Mouse (Mus musculus): ENCODE data around the gene Rinl. TPM values are rescaled to one million over a fixed set of nuclear protein-coding genes. Genes with fewer than 3 reads are reported as not detected.

Gene Rinl
- polyA plus RNA-seq (2012; rRNA removed) = 4.4 and 7.1 TPM in 2 replicates

DNA sequence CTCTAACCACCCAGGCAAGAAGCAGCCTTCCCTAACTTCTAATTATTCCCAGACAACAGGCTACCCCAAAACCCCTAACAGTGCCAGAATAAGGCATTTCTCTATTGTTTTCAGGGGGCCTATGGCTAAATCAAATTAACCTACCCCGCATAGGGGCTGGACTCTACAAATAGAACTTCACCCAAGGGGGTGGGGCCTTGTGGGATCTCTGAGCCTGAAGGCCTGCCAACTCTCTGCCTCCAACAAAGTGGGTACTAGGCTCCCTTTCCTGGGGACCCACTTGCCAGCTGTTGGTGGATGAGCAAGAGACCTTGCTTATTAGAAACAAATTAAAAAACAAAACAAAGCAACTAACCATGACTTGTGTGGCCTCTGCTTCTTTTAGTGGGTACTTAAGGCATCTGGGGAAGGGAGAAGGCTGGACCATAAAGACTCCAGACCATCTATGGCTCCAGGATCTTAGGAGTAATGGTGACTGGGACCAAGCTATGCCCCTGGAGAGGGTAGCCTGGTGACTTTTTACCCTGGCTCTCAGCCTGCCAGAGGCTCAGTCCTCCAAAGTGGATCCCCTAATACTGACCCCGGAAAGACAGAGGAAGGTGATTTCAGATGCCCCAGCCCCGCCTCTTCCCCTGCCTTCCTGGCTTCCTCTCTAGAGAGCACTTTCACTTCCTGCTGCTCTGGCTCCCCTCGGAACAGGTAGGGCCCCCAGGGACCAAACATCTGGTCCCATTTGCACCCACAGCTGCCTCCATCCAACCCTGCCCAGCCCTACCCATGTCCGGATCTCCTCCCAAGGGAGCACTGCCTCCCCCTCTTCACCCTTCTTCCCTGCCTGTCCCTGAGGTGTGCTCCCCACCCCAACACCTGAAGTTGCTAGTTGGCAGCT lies at the start of gene Rinl:
Rinl (plus strand) TSS at position 663 of the 889 bp plus-strand sequence.
- Histone ChIP-seq H3K27me3 (ENCODE audit: control insufficient read depth, insufficient read depth, low read length) (no peaks in the 10 kb centered on the region), H3K4me3 (ENCODE audit: low read depth, low read length) (peak within 1 kb of the TSS; percentile 51), H3K4me1 (ENCODE audit: control insufficient read depth, insufficient read depth, insufficient read length, low read length) (peaks cover 5% of the 10 kb centered on the region), H3K36me3 (ENCODE audit: control insufficient read depth, insufficient read depth, low read length) (peaks cover 7% of the 10 kb centered on the region; the same call in 1 of the 2 replicates), H3K27ac (ENCODE audit: insufficient read depth, low read depth, low read length) (peak within 1 kb of the TSS; percentile 56)
- WGBS = 49% methylated on average over 5 of the region's 5 CpGs
- TF ChIP-seq POLR2A (IDR thresholded peaks at IDR 0.05; ENCODE audit: low read depth, low read length) = no peak
- no peak for TF ChIP-seq CTCF (IDR thresholded peaks at IDR 0.05; ENCODE audit: extremely low read depth, insufficient read length, insufficient replicate concordance, low read depth, low read length)

DNA sequence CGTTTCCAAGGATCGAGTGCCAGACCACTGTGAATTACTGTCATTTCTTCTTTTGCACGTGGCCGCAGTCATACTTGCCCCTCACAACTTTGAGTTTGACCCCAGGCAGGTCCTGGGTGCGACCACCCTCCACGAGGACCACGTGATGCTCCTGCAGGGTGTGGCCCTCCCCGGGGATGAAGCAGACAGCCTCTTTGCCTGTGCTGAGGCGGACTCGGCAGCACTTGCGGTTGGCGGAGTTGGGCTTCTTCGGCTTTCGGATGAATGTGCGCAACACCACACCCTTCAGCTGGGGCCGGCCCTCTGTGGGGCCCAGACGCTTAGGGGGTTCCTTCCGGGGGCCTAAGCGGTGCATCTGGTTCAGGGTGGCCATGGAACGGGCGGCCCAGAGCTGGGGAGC lies 48.9 kb upstream of the Rinl start:
- Histone ChIP-seq H3K27ac (ENCODE audit: insufficient read depth, low read depth, low read length) (no peak overlapping the region), H3K4me3 (ENCODE audit: low read depth, low read length) (no peak overlapping the region), H3K27me3 (ENCODE audit: control insufficient read depth, insufficient read depth, low read length) (no peaks in the 10 kb centered on the region), H3K36me3 (ENCODE audit: control insufficient read depth, insufficient read depth, low read length) (no peaks in the 10 kb centered on the region), H3K4me1 (ENCODE audit: control insufficient read depth, insufficient read depth, insufficient read length, low read length) (peaks cover 3% of the 10 kb centered on the region; the same call in 1 of the 2 replicates)
- WGBS = 91% methylated on average over 21 of the region's 21 CpGs
- TF ChIP-seq CTCF (IDR thresholded peaks at IDR 0.05; ENCODE audit: extremely low read depth, insufficient read length, insufficient replicate concordance, low read depth, low read length) = no peak
- TF ChIP-seq POLR2A (IDR thresholded peaks at IDR 0.05; ENCODE audit: low read depth, low read length) = no peak

DNA sequence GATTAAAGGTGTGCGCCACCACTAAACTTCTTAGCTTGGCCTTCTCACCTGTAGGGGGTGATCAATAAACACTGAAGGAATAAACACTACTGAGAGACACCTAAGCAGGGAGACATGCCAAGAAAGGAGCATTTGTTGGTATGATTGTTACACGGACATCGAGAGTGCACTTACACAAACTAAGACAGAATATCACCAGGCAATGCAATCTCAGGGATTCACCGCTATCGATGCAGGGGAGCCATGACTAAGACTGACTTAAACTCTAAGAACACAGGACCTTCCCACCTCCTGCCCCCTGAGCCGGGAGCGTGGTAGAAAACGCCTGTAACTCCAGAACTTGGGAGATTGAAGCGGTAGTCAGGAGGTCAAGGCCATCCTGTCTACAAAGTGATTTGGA lies 47.8 kb upstream of the Rinl start:
- Histone ChIP-seq H3K36me3 (ENCODE audit: control insufficient read depth, insufficient read depth, low read length) (0 out of 2 replicates have a peak, but pooled peaks cover 2% of the 10 kb centered on the region), H3K27ac (ENCODE audit: insufficient read depth, low read depth, low read length) (0 out of 2 replicates have a peak overlapping the region, but pooled peaks have one; percentile 23), H3K27me3 (ENCODE audit: control insufficient read depth, insufficient read depth, low read length) (no peaks in the 10 kb centered on the region), H3K4me3 (ENCODE audit: low read depth, low read length) (peak overlapping the region; percentile 74), H3K4me1 (ENCODE audit: control insufficient read depth, insufficient read depth, insufficient read length, low read length) (peaks cover 3% of the 10 kb centered on the region; the same call in 1 of the 2 replicates)
- 15% methylated on average over 9 of the region's 9 CpGs for WGBS
- no peak for TF ChIP-seq POLR2A (IDR thresholded peaks at IDR 0.05; ENCODE audit: low read depth, low read length)

DNA sequence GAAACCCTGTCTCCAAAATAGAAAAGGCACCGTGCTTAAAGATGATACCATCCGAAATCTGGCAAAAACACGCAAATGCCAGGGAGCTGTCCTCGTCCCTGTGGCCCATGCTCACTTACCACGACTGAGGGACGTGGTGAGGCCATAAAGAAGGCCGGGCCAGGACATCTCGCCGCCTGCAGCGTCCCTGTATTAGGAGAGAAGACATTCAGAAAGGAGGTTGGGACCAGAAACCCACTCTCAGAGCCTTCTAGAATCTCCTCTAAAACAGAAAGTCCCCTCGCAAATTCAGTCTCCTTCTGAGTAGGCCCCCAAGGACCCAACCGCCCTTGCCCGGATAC lies 47.4 kb upstream of the Rinl start:
- WGBS = 2% methylated on average over 13 of the region's 13 CpGs
- H3K27ac ChIP-seq (ENCODE audit: insufficient read depth, low read depth, low read length) = peak overlapping the region; percentile 23; the same call in 1 of the 2 replicates
- no peaks in the 10 kb centered on the region for H3K27me3 ChIP-seq (ENCODE audit: control insufficient read depth, insufficient read depth, low read length)

DNA sequence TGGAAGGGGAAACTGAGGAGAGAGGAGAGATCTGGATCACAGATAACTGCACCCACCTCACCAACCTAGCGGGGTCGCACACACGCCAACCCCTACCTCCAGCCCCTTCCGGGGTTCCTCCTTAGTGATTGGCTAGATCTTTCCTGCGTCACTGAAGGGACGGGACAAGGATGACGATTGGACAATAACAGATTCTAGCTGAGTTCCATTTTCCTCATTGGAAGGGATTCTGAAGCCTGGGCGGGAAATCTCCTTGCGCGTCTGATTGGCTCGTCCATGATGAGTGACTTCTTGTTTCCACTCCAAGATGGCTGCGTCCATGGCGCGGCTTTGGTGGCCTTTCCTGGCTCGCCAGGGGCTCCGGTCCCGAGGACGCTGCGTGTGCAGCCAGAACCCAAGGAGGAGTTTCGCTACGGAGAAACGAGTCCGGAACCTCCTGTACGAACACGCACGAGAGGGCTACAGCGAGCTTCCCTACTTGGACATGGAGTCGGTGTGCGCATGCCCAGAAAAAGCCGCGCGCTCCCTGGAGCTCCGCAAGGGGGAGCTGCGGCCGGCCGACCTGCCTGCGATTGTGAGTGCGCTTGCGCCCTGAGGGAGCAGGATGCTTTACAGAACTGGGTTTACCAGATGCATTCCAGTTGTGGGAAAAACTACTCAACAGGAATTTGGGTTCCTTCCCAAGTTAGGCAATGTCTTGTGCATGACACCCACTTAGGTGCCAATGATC lies 46.9 kb upstream of the Rinl start, which contains the start of the genes Mrps12 and Sars2:
Mrps12 (minus strand) TSS at position 112 of the 730 bp plus-strand sequence.
Sars2 (plus strand) TSS at position 284 of the 730 bp plus-strand sequence.
- TF ChIP-seq POLR2A (IDR thresholded peaks at IDR 0.05; ENCODE audit: low read depth, low read length) (peak; percentile 53; the same call in 1 of the 2 replicates), CTCF (IDR thresholded peaks at IDR 0.05; ENCODE audit: extremely low read depth, insufficient read length, insufficient replicate concordance, low read depth, low read length) (peak; percentile 85)
- peak within 1 kb of the TSS; percentile 72 for H3K27ac ChIP-seq (ENCODE audit: insufficient read depth, low read depth, low read length)
- peak within 1 kb of the TSS; percentile 74 for H3K4me3 ChIP-seq (ENCODE audit: low read depth, low read length)
- peaks cover 3% of the 10 kb centered on the region; the same call in 1 of the 2 replicates for H3K4me1 ChIP-seq (ENCODE audit: control insufficient read depth, insufficient read depth, insufficient read length, low read length)
- no peaks in the 10 kb centered on the region for H3K27me3 ChIP-seq (ENCODE audit: control insufficient read depth, insufficient read depth, low read length)
- WGBS = under 1% methylated on average over 39 of the region's 39 CpGs
- 0 out of 2 replicates have a peak, but pooled peaks cover 4% of the 10 kb centered on the region for H3K36me3 ChIP-seq (ENCODE audit: control insufficient read depth, insufficient read depth, low read length)

More for the DNA sequence above, 47.4 kb upstream of the Rinl start:
- peaks cover 3% of the 10 kb centered on the region; the same call in 1 of the 2 replicates for H3K4me1 ChIP-seq (ENCODE audit: control insufficient read depth, insufficient read depth, insufficient read length, low read length)
- 0 out of 2 replicates have a peak, but pooled peaks cover 2% of the 10 kb centered on the region for H3K36me3 ChIP-seq (ENCODE audit: control insufficient read depth, insufficient read depth, low read length)
- no peak for TF ChIP-seq CTCF (IDR thresholded peaks at IDR 0.05; ENCODE audit: extremely low read depth, insufficient read length, insufficient replicate concordance, low read depth, low read length)
- no peak for TF ChIP-seq POLR2A (IDR thresholded peaks at IDR 0.05; ENCODE audit: low read depth, low read length)
- H3K4me3 ChIP-seq (ENCODE audit: low read depth, low read length) = peak overlapping the region; percentile 74

DNA sequence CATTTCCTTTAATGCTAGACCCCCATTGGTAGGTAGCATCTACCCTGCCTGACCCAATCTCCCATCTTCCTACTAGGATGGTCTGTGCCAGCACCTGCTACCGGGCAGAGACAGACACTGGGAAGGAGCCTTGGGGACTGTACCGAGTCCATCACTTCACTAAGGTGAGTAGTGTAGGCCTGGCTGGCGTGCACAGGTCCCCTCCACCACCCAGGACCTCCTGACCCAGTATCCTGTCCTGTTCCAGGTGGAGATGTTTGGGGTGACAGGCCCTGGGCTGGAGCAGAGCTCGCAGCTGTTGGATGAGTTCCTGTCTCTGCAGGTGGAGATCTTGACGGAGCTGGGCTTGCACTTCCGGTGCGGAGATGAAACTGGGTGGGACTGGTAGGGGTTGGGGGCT lies 38.8 kb upstream of the Rinl start:
- Histone ChIP-seq H3K27ac (ENCODE audit: insufficient read depth, low read depth, low read length) (no peak overlapping the region), H3K4me3 (ENCODE audit: low read depth, low read length) (no peak overlapping the region), H3K27me3 (ENCODE audit: control insufficient read depth, insufficient read depth, low read length) (no peaks in the 10 kb centered on the region), H3K4me1 (ENCODE audit: control insufficient read depth, insufficient read depth, insufficient read length, low read length) (no peaks in the 10 kb centered on the region), H3K36me3 (ENCODE audit: control insufficient read depth, insufficient read depth, low read length) (peaks cover 11% of the 10 kb centered on the region)
- WGBS = 95% methylated on average over 7 of the region's 7 CpGs
- TF ChIP-seq CTCF (IDR thresholded peaks at IDR 0.05; ENCODE audit: extremely low read depth, insufficient read length, insufficient replicate concordance, low read depth, low read length) (no peak), POLR2A (IDR thresholded peaks at IDR 0.05; ENCODE audit: low read depth, low read length) (no peak)
